Mouse (Mus musculus): Measurements from ENCODE around the gene Dct. TPM values are rescaled to one million over a fixed set of nuclear protein-coding genes. Genes with fewer than 3 reads are reported as not detected.

Gene Dct
- polyA plus RNA-seq (2014; fragmentation: Illumina TruSeq; extraction: RNeasy Lipid Tissue Mini Kit (QIAGEN cat#74804)): not detected

DNA sequence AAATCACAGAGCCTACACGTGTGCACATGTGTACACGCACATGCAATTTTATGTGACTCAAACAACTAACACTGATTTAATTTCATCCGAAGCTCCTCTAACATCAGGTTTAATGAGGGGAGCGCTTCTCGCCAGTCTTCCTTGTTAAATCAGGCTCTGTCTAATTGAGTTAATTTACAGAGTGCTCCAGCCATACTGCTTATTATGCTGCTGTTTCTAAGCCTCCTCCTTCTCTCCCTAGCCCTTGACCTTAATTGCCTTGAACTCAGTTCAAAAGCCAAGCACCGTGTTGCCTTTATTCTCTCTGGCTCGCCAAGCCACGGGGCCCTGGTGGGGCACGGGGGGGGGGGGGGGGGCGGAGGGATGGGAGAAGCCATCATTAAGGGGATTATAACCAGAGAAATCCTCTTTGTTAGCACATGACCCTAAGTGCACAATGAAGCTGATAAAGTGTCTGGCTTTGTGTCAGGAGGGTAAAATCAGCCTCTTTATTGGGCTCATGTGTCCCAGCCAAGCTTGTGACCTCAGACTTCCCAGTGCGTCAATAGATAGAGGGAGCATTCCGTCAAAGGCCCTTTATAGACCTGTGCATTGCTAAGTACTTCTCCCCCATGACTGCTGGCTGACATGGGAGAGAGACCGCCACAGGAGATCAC is at the start of gene Dct:
Gene Dct, minus strand, starts transcription at position 270 of the 656 bp plus-strand sequence.

Other genes starting within 250 kb of the Dct start
- gene Tgds, start 80.5 kb upstream of the Dct start, polyA plus RNA-seq (2014; fragmentation: Illumina TruSeq; extraction: RNeasy Lipid Tissue Mini Kit (QIAGEN cat#74804)): 22.9 TPM
- 3.4 TPM for gene Gpr180, start 84.9 kb upstream of the Dct start, polyA plus RNA-seq (2014; fragmentation: Illumina TruSeq; extraction: RNeasy Lipid Tissue Mini Kit (QIAGEN cat#74804))
- gene Sox21, start 184.8 kb upstream of the Dct start, polyA plus RNA-seq (2014; fragmentation: Illumina TruSeq; extraction: RNeasy Lipid Tissue Mini Kit (QIAGEN cat#74804)): 0.23 TPM
- not detected for gene Gm9376, start 214.7 kb upstream of the Dct start, polyA plus RNA-seq (2014; fragmentation: Illumina TruSeq; extraction: RNeasy Lipid Tissue Mini Kit (QIAGEN cat#74804))

All from ovary, adult 10 weeks (tissue).